Mouse (Mus musculus) E14TG2a.4 (cell line): ENCODE results near the gene G430095P16Rik.

Source experiments
- CTCF ChIP-seq: conservative IDR thresholded peaks from 2 replicates; pipeline ENCODE4 v1.5.1; 2014; ENCODE audit warnings: low read length
- POU5F1 ChIP-seq: IDR thresholded peaks from 2 replicates; pipeline ENCODE4 v1.6.1; 2014; ENCODE audit warnings: low read length, borderline replicate concordance

DNA sequence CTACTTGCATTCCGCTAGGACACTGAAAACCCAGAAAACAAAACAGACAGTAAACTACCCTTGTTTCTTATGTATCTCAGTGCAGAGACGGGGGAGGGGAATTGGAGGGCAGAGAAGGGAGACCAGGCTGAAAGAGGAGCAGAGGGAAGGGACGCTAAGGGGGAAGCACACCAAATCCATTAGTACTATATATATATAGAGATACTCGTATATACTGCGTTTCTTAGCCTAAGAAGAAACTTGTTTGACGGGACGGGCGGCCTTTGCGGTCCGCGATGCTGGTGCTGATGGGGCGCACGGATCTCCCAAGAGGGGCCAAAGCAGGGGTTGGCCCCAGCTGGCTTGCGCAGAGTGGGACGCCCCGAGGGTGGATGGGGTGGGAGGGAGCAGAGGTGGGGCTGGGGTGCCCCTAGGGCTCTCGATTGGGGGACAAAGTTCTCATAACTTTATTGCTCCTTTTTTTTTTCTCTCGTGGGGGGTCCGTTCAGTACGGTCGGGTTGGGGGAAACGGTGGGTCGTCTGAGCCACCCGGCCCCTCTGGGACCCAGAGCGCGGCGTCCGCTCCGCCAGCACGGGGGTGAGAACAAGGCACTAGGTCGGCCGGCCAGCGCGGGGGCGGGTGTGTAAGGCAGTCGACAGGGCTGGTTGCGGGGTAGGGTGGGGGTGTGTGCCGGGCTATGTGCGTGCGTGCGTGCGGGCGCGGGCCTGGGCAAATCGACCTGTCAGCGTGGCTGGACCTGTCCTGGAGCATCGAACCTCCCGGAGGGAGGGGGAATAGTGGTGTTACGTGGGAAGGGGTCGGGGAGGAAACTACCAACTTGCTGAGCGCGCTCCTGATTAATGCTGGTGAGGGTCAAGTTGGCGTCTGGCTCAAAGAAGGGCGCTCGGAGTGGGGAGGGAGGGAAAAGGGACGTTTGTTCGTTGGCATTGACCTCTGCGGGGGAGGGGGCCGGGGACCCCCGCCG, 17.7 kb upstream of the G430095P16Rik start:
- TF ChIP-seq CTCF (no peak), POU5F1 (no peak)
